Mouse (Mus musculus): ENCODE results near the gene Fam89b. TPM values are rescaled to one million over a fixed set of nuclear protein-coding genes. Genes with fewer than 3 reads are reported as not detected.

The Fam89b gene
- total RNA-seq (2022), result 10 to 100 TPM; 17.0 to 18.5 (median 18.2) TPM

DNA sequence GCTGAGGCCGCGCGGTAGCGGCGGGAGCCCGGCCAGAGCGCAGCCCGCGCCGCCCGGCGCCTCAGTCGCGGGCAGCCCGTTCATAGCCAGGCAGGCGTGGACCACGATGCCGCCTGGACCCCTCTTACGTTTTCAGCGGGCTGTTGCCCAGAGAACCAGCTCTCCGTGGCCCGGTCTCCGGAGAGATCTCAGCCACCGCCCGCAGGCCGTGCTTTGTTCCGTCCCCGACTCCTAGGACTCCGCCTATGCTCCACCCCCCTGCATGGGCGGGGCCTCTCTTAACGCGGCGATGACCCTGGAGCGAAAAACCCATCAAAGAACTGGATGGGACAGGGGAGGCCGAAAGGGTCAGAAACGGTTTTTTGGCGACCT lies at the start of gene Fam89b:
TSS of gene Fam89b (minus strand) at position 210 of the 372 bp plus-strand sequence.
- DNase-seq (ENCODE audit: low spot score in 2 of 2), result peak; percentile 83 to 86

GRCm38 (mm10) chr19:5778312-5778711 lies 48.9 kb upstream of the Fam89b start:
- DNase-seq (ENCODE audit: low spot score in 2 of 2), result no peak

DNA sequence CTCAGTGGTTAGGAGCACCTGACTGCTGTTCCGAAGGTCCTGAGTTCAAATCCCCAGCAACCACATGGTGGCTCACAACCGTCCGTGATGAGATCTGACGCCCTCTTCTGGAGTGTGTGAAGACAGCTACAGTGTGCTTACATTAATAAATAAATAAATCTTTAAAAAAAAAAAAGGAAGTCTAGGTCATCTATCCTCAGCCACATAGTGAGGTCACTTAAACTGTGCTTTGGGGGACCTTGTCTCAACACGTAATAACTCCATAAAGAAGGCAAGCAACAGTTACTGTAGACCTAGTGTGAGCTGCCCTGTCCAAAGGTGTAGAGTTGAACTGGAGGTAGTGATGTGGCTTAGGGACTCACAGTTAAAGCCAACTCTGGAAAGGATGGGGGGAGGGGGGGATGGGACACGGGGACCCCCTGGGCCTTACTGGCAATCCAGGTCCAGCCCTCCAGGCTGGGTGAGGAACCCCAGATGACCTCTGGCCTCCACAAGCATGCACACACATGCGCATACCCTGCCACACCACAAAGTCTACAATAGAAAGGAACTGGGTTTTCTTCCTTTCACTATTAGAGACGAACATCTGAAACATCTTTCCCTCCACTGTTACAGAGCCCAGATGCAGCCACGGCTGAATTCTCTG lies 48.1 kb upstream of the Fam89b start:
- no peak for DNase-seq (ENCODE audit: low spot score in 2 of 2)

DNA sequence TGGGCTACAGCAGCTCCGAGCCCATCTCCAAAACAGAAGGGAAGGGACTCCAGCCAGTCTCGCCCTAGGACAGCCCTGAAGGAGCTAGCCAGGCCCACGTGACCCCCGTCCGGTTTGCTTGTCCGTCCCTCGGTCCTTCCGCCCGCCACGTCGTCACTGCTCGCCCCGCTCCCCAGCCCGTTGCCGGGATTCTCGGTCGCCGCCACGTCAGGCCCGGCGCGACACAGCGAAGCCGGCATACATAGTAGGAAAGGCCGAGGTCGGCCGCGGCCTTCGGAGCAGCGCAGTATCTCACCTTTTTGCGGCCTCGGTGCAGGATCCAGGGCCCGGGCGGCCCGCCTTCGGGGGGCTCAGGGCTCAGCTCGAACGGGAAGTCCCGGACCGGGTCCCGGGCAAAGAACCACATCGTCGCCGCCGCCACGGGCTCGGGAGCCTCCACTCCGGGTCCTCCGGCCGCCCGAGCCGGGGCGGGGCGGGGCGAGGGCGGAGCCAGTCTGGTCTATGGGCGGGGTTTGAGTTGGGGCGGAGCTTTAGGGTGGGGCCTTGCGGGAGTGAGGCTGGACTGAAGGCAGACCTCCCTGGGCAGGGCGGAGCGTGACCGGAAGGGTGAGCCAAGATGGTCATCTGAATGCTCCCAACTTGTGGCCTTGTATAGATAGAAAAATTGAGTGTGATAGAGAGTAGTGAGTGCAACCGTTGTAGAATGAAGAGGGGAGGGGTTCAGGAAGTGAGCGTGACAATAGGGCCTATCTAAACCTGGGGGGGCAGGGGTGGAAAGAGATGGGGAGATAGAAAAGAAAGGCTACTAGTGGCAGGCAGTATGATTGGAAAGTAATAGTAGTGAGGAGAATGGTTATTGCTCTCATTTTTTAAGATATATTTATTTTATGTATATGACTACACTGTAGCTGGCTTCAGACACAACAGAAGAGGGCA lies 41.7 kb upstream of the Fam89b start, which contains the start of gene Scyl1:
TSS of gene Scyl1 (minus strand) at position 495 of the 936 bp plus-strand sequence.
- DNase-seq (ENCODE audit: low spot score in 2 of 2), result peak; percentile 93 to 96

DNA sequence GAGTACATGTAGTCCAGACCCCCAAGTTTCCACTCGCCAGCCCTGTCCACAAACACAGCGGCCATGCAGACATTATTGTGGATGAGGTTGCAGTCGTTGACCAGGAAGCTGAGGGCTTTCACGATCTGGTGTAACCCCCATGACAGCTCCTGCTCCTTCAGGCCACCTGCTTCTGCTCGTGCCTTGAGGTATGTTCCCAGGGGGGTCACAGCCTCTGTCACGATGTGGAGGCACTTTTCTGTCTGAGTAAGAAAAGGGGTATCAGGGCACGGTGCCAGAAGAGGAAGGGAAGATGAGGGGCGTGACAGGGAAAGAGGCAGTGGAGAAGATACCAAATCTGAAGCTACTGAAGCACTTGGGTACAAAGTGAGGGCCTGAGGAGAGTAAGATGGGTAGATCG lies 40.9 kb upstream of the Fam89b start:
- DNase-seq (ENCODE audit: low spot score in 2 of 2), result no peak

DNA sequence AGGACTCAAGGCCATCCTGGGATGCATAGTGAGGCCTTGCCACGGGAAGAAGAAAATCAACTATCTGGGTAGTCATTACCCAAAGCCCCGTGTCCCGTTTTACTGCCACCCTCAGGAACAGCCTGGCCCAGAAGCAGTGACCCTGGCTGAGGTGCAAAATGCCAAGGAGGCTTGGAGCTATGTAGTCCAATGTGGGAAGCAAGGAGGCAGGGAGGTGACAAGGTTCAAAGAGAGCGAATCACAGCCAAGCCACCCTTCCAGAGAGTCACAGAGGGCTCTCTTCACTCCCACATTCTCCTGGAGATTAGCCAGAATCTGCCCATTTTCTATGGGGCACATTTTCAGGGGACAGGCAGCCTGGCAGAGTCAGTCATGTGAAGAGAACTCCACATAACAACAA lies 37.8 kb upstream of the Fam89b start:
- no peak for DNase-seq (ENCODE audit: low spot score in 2 of 2)

DNA sequence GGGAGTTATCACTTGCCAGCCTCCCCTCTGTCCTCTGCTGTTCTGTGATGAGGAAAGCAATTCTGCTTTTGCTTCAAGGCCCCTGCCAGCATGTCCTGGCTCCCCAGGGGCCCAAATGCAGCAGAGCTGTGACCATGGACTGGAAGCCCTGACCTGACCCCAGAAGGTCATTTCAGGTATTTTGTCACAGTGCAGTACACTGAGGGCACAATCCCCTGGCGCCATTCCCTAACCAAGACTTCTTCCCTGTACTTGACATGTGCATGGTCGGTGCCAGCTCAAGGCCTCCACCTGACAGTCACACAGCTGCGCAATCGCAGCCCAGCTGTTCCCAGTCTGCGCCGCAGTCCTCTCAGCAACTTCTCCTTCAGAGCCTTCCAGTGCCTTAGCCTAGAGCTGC lies 33.7 kb upstream of the Fam89b start:
- no peak for DNase-seq (ENCODE audit: low spot score in 2 of 2)

GRCm38 (mm10) chr19:5758878-5759403 lies 29.5 kb upstream of the Fam89b start:
- no peak for DNase-seq (ENCODE audit: low spot score in 2 of 2)

- DNase-seq (ENCODE audit: low spot score in 2 of 2), result no peak
Observed at GRCm38 (mm10) chr19:5756991-5757636, 27.7 kb upstream of the Fam89b start.

GRCm38 (mm10) chr19:5756321-5756985 lies 27.0 kb upstream of the Fam89b start:
- no peak for DNase-seq (ENCODE audit: low spot score in 2 of 2)

- no peak for DNase-seq (ENCODE audit: low spot score in 2 of 2)
Observed at GRCm38 (mm10) chr19:5751742-5752141, 22.3 kb upstream of the Fam89b start.

DNA sequence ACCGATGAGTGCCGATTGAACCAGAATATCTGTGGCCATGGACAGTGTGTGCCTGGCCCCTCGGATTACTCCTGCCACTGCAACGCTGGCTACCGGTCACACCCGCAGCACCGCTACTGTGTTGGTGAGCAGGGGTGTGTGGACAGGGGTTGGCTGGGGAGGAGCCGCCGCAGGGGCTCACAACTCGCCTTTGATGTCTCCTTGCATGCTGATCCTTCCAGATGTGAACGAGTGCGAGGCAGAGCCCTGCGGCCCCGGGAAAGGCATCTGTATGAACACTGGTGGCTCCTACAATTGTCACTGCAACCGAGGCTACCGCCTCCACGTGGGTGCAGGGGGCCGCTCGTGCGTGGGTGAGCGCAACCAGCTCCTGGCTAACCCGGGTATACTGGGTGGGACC lies 21.5 kb upstream of the Fam89b start:
- DNase-seq (ENCODE audit: low spot score in 2 of 2), result no peak

DNA sequence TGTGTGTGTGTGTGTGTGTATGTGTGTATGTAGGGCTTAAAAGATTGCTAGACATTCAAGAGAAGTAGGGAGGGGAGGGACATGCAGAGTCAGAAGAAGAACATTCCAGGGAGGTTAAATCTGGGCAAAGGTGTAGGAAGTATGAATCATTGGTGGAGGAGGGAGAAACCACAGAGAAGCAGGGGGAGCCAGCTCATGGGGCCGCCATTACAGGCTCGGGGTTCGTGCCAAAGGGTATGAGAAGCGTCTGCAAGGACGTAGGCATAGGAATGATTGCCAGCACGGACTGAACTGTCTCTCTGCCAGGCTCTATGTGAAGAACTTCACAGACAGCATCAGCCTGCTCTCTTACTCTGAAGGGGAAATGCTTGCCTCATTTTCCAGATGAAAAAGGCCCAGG lies 20.0 kb upstream of the Fam89b start:
- no peak for DNase-seq (ENCODE audit: low spot score in 2 of 2)

DNA sequence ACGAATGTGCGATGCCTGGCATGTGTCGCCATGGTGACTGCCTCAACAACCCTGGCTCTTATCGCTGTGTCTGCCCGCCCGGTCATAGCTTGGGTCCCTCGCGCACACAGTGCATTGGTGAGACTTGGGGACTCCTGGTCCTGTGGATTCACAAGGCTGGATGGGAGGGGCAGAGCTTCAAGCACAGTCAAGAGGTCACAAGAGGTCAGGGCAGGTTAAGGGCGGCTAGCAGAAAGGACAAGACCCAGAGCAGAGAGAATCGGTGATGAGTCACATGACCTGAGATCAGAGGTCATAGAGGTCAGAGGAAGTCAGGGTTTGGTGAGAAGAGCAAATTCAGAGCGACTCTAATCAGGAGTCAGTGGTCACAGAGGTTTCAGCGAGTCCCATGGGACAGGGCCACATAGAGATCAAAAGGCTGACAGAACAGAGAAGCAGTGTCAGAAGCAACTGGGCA lies 17.5 kb upstream of the Fam89b start:
- DNase-seq (ENCODE audit: low spot score in 2 of 2), result no peak

- DNase-seq (ENCODE audit: low spot score in 2 of 2), result no peak
Observed at GRCm38 (mm10) chr19:5745756-5746710, 16.6 kb upstream of the Fam89b start.

DNA sequence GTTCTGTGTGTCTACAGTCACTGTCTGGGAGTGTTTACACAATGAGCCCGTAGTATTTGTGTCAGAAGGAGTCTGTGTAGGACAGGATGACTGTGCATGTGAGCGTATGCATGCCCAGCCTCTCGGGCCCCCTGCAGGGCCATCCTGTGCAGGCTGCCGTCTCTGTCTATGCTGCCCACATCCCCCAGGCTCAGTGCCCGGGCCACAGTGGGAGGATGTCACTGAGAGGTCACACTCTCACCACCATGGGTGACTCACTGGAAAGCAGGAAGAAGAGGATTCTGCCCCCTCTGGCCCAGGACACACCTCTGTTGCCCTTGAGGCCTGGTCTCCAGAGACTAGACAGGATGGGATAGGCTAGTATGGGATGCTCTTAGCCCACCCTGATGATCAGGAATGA lies 14.1 kb upstream of the Fam89b start:
- DNase-seq (ENCODE audit: low spot score in 2 of 2), result no peak

DNA sequence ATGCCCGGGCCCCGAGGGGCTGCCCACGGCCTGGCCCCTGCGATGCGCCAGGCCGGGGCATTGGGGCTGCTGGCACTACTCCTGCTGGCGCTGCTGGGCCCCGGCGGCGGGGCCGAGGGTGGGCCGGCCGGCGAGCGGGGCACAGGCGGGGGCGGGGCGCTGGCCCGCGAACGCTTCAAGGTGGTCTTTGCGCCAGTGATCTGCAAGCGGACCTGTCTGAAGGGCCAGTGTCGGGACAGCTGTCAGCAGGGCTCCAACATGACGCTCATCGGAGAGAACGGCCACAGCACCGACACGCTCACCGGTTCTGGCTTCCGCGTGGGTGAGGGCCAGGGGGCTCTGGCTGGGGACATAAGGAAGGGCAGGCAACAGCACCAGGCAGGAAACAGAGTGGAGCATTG lies 12.8 kb upstream of the Fam89b start:
- no peak for DNase-seq (ENCODE audit: low spot score in 2 of 2)

- DNase-seq (ENCODE audit: low spot score in 2 of 2), result peak; percentile 77 to 86
Observed at GRCm38 (mm10) chr19:5741641-5742240, 12.3 kb upstream of the Fam89b start.

Data from gastrocnemius, adult 8-10 months (tissue).